Mouse (Mus musculus) thymus, adult 2 months (tissue): ENCODE data around the gene Mettl2. TPM values are rescaled to one million over a fixed set of nuclear protein-coding genes. Genes with fewer than 3 reads are reported as not detected.
"Not testable (repeated sequence)": the region's sequence is repeated elsewhere in the genome, so short reads cannot be mapped to it uniquely, and the experiment has no call there.

ENCODE experiments used
- DNase-seq: peaks from one replicate; pipeline ENCODE4 v3.0.0; 2021
- H3K27ac ChIP-seq: fragments of 200-500 bp; 2 replicates; pipeline ENCODE4 v1.5.1; 2012; ENCODE audit warnings: low read length, control low read depth; ENCODE audit not compliant: control insufficient read depth, insufficient read depth
- H3K27me3 ChIP-seq: fragments of 200-500 bp; 2 replicates; pipeline ENCODE4 v1.6.1; 2012; ENCODE audit warnings: mild to moderate bottlenecking, low read length, moderate library complexity, mixed read lengths; ENCODE audit not compliant: control insufficient read depth, insufficient read depth
- H3K36me3 ChIP-seq: fragments of 200-500 bp; 2 replicates; pipeline ENCODE4 v1.6.1; 2012; ENCODE audit warnings: mild to moderate bottlenecking, low read length, moderate library complexity; ENCODE audit not compliant: control insufficient read depth, insufficient read depth
- H3K4me1 ChIP-seq: fragments of 200-500 bp; replicated peaks from 2 replicates; pipeline ENCODE4 v1.6.1; 2012; ENCODE audit warnings: low read length; ENCODE audit not compliant: control insufficient read depth, insufficient read depth
- H3K4me3 ChIP-seq: fragments of 200-500 bp; 2 replicates; pipeline ENCODE4 v1.5.1; 2012; ENCODE audit warnings: mild to moderate bottlenecking, low read length, control low read depth, moderate library complexity; ENCODE audit not compliant: control insufficient read depth, insufficient read depth
- CTCF ChIP-seq: fragments of 200-500 bp; IDR thresholded peaks from 2 replicates; pipeline ENCODE4 v1.5.1; 2012; ENCODE audit warnings: mild to moderate bottlenecking, control low read depth, low read length, moderate library complexity, borderline replicate concordance; ENCODE audit not compliant: control insufficient read depth, poor library complexity, insufficient read depth; ENCODE audit errors: extremely low read depth
- POLR2A ChIP-seq: fragments of 200-500 bp; IDR thresholded peaks from 2 replicates; pipeline ENCODE4 v1.6.1; 2012; ENCODE audit warnings: mild to moderate bottlenecking, low read length, control low read depth, moderate library complexity; ENCODE audit not compliant: control insufficient read depth, poor library complexity, insufficient read depth; ENCODE audit errors: extremely low read depth
- whole genome bisulfite sequencing: fragments of 180-500 bp; shearing (Covaris S2); methylation state at CpG from one replicate; pipeline ENCODE4 v1.1.7; 2018; 5-methylcytosine and 5-hydroxymethylcytosine counted together
- polyA plus RNA-seq: library from polyadenylated mRNA; depleted of rRNA; stranded (reverse); fragments of >200 nt; gene quantifications from 2 replicates; pipeline ENCODE4 v1.2.3, GENCODE M21; 2012; rRNA removed

Mettl2 gene
- polyA plus RNA-seq: 20.2 and 20.4 TPM in 2 replicates

GRCm38 (mm10) chr11:105125735-105126519 lies at the start of gene Mettl2:
Gene Mettl2, plus strand, starts transcription at chr11:105126425.
- H3K27me3 ChIP-seq: no peaks in the 10 kb centered on the region
- H3K27ac ChIP-seq: no peak within 1 kb of the TSS
- 3% methylated on average over 32 of the region's 38 CpGs for WGBS
- DNase-seq: peak; percentile 76
- H3K4me3 ChIP-seq: peak within 1 kb of the TSS; percentile 90
- TF ChIP-seq POLR2A: no peak
- no peak for TF ChIP-seq CTCF
- 0 out of 2 replicates have a peak, but pooled peaks cover 6% of the 10 kb centered on the region for H3K36me3 ChIP-seq
- H3K4me1 ChIP-seq: peaks cover 6% of the 10 kb centered on the region

- 78% methylated on average over 22 of the region's 22 CpGs for WGBS
- not testable (repeated sequence) for H3K4me3 ChIP-seq, H3K27me3 ChIP-seq, H3K4me1 ChIP-seq, H3K27ac ChIP-seq, H3K36me3 ChIP-seq, DNase-seq
These were observed 13.8 kb upstream of the Mettl2 start for GRCm38 (mm10) chr11:105112448-105112847.

- Histone ChIP-seq H3K27ac (no peak overlapping the region), H3K27me3 (no peaks in the 10 kb centered on the region), H3K36me3 (no peaks in the 10 kb centered on the region), H3K4me3 (no peak overlapping the region), H3K4me1 (no peaks in the 10 kb centered on the region)
- no peak for DNase-seq
- TF ChIP-seq CTCF: no peak
- no peak for TF ChIP-seq POLR2A
- 85% methylated on average over 7 of the region's 7 CpGs for WGBS
These were observed 8.4 kb upstream of the Mettl2 start for GRCm38 (mm10) chr11:105117814-105118213.

- DNase-seq: no peak
- Histone ChIP-seq H3K27me3 (no peaks in the 10 kb centered on the region), H3K36me3 (no peaks in the 10 kb centered on the region), H3K27ac (no peak overlapping the region), H3K4me3 (no peak overlapping the region), H3K4me1 (no peaks in the 10 kb centered on the region)
- TF ChIP-seq POLR2A: no peak
- WGBS: 49% methylated on average over 4 of the region's 4 CpGs
These were observed 5.6 kb upstream of the Mettl2 start for GRCm38 (mm10) chr11:105120551-105121061.

- not testable (repeated sequence) for H3K36me3 ChIP-seq, DNase-seq, H3K27me3 ChIP-seq, H3K4me1 ChIP-seq, H3K27ac ChIP-seq, H3K4me3 ChIP-seq
- 72% methylated on average over 5 of the region's 5 CpGs for WGBS
These were observed 4.4 kb upstream of the Mettl2 start for GRCm38 (mm10) chr11:105121792-105122191.

GRCm38 (mm10) chr11:105123986-105124385 lies 2.2 kb upstream of the Mettl2 start:
- Histone ChIP-seq H3K36me3 (0 out of 2 replicates have a peak, but pooled peaks cover under 1% of the 10 kb centered on the region), H3K27ac (no peak overlapping the region), H3K4me3 (no peak overlapping the region), H3K27me3 (no peaks in the 10 kb centered on the region), H3K4me1 (peaks cover 6% of the 10 kb centered on the region)
- no peak for TF ChIP-seq CTCF
- TF ChIP-seq POLR2A: no peak
- WGBS: 6% methylated on average over 9 of the region's 9 CpGs
- DNase-seq: peak; percentile 48

GRCm38 (mm10) chr11:105126520-105127029 lies 350 bp downstream of the Mettl2 start:
- H3K4me1 ChIP-seq: peaks cover 6% of the 10 kb centered on the region
- TF ChIP-seq CTCF: no peak
- no peak for TF ChIP-seq POLR2A
- no peaks in the 10 kb centered on the region for H3K27me3 ChIP-seq
- DNase-seq: no peak
- WGBS: under 1% methylated on average over 49 of the region's 49 CpGs
- peaks cover 9% of the 10 kb centered on the region for H3K36me3 ChIP-seq
- H3K27ac ChIP-seq: no peak overlapping the region
- peak overlapping the region; percentile 90 for H3K4me3 ChIP-seq
